Mouse (Mus musculus): ENCODE measurements around the gene Dqx1. TPM values are rescaled to one million over a fixed set of nuclear protein-coding genes. Genes with fewer than 3 reads are reported as not detected.

Gene Dqx1
- polyA plus RNA-seq, 1 experiment from 2014 or later, result 1.3 TPM

GRCm38 (mm10) chr6:83115011-83115671 lies 57.5 kb downstream of the Dqx1 start, which contains the start of gene Mogs:
TSS of gene Mogs (plus strand) at chr6:83115496.
- WGBS, result 1% methylated on average over 40 of the region's 58 CpGs
- ATAC-seq (ENCODE audit: insufficient number of reproducible peaks, insufficient read depth, low FRiP score, low TSS enrichment, low read depth), result peak; percentile 81
- H3K27ac ChIP-seq, result peak within 1 kb of the TSS; percentile 86
- peaks cover 46% of the 10 kb centered on the region for H3K4me1 ChIP-seq
- H3K4me2 ChIP-seq, result peak within 1 kb of the TSS; percentile 96
- H3K36me3 ChIP-seq, result peaks cover 37% of the 10 kb centered on the region
- H3K4me3 ChIP-seq, result peak within 1 kb of the TSS; percentile 91
- peak within 1 kb of the TSS; percentile 94 for H3K9ac ChIP-seq
- no peaks in the 10 kb centered on the region for H3K27me3 ChIP-seq
- no peaks in the 10 kb centered on the region for H3K9me3 ChIP-seq

- WGBS, result 1% methylated on average over 43 of the region's 48 CpGs
- Histone ChIP-seq H3K9me3 (no peaks in the 10 kb centered on the region), H3K4me1 (peaks cover 46% of the 10 kb centered on the region), H3K4me2 (peak overlapping the region; percentile 96), H3K9ac (peak overlapping the region; percentile 94), H3K27me3 (no peaks in the 10 kb centered on the region), H3K36me3 (peaks cover 36% of the 10 kb centered on the region), H3K4me3 (peak overlapping the region; percentile 91), H3K27ac (peak overlapping the region; percentile 86)
- ATAC-seq (ENCODE audit: insufficient number of reproducible peaks, insufficient read depth, low FRiP score, low TSS enrichment, low read depth), result peak; percentile 22; the same call in 1 of the 2 replicates
Measured at GRCm38 (mm10) chr6:83115682-83116372, 58.2 kb downstream of the Dqx1 start.

GRCm38 (mm10) chr6:83116373-83117164 lies 58.9 kb downstream of the Dqx1 start:
- Histone ChIP-seq H3K9ac (peak overlapping the region; percentile 94), H3K4me1 (peaks cover 46% of the 10 kb centered on the region), H3K9me3 (no peaks in the 10 kb centered on the region), H3K4me3 (peak overlapping the region; percentile 91), H3K4me2 (peak overlapping the region; percentile 96), H3K36me3 (peaks cover 33% of the 10 kb centered on the region), H3K27ac (peak overlapping the region; percentile 86; the same call in 1 of the 2 replicates), H3K27me3 (no peaks in the 10 kb centered on the region)
- no peak for ATAC-seq (ENCODE audit: insufficient number of reproducible peaks, insufficient read depth, low FRiP score, low TSS enrichment, low read depth)
- WGBS, result 72% methylated on average over 11 of the region's 11 CpGs

MicroRNAs within 50 kb of the gene (microRNA counts, 519-probe panel; counts per million panel counts)
- microRNA mmu-miR-3470a+mmu-miR-3470b, result 236 counts per million, percentile 44 among the panel's probes with 10 or more counts

Small RNA genes lying within 50 kb of the gene (microRNA-seq; reads per million reads assigned to microRNA genes)
- gene Mir3470a (not detected), gene Mir7040 (not detected)

Other genes starting within 250 kb of the Dqx1 start
- gene Sema4f, start 118.1 kb upstream of the Dqx1 start, polyA plus RNA-seq (2015; fragmentation: Nextera tagmentation; extraction: Ambion mirVana), result 6.5 and 7.2 TPM in 2 replicates
- gene M1ap, start 110.9 kb upstream of the Dqx1 start, polyA plus RNA-seq (2015; fragmentation: Nextera tagmentation; extraction: Ambion mirVana), result 0.25 and 0.88 TPM in 2 replicates
- 11.5 and 12.8 TPM in 2 replicates for gene Dok1, start 24.4 kb upstream of the Dqx1 start, polyA plus RNA-seq (2015; fragmentation: Nextera tagmentation; extraction: Ambion mirVana)
- 20.9 and 24.1 TPM in 2 replicates for gene Loxl3, start 23.7 kb upstream of the Dqx1 start, polyA plus RNA-seq (2015; fragmentation: Nextera tagmentation; extraction: Ambion mirVana)
- gene Aup1, start 3.3 kb upstream of the Dqx1 start, polyA plus RNA-seq (2015; fragmentation: Nextera tagmentation; extraction: Ambion mirVana), result 177 and 206 TPM in 2 replicates
- 72.6 and 75.4 TPM in 2 replicates for gene Htra2, start 2.6 kb upstream of the Dqx1 start, polyA plus RNA-seq (2015; fragmentation: Nextera tagmentation; extraction: Ambion mirVana)
- 0.31 and 0.67 TPM in 2 replicates for gene Tlx2, start 12.4 kb downstream of the Dqx1 start, polyA plus RNA-seq (2015; fragmentation: Nextera tagmentation; extraction: Ambion mirVana)
- 44.3 and 47.5 TPM in 2 replicates for gene Pcgf1, start 20.0 kb downstream of the Dqx1 start, polyA plus RNA-seq (2015; fragmentation: Nextera tagmentation; extraction: Ambion mirVana)
- 0.27 and 0.56 TPM in 2 replicates for gene Lbx2, start 28.5 kb downstream of the Dqx1 start, polyA plus RNA-seq (2015; fragmentation: Nextera tagmentation; extraction: Ambion mirVana)
- gene Ccdc142, start 43.8 kb downstream of the Dqx1 start, polyA plus RNA-seq (2015; fragmentation: Nextera tagmentation; extraction: Ambion mirVana), result 2.9 and 3.5 TPM in 2 replicates
- 3.3 and 3.5 TPM in 2 replicates for gene Gm42688, start 43.8 kb downstream of the Dqx1 start, polyA plus RNA-seq (2015; fragmentation: Nextera tagmentation; extraction: Ambion mirVana)
- gene Mrpl53, start 51.2 kb downstream of the Dqx1 start, polyA plus RNA-seq (2015; fragmentation: Nextera tagmentation; extraction: Ambion mirVana), result 137 and 151 TPM in 2 replicates
- gene Mogs, start 57.7 kb downstream of the Dqx1 start, polyA plus RNA-seq (2015; fragmentation: Nextera tagmentation; extraction: Ambion mirVana), result 45.0 and 45.6 TPM in 2 replicates
- gene Wbp1, start 63.7 kb downstream of the Dqx1 start, polyA plus RNA-seq (2015; fragmentation: Nextera tagmentation; extraction: Ambion mirVana), result 144 and 172 TPM in 2 replicates
- 13.2 and 13.9 TPM in 2 replicates for gene Ino80b, start 67.6 kb downstream of the Dqx1 start, polyA plus RNA-seq (2015; fragmentation: Nextera tagmentation; extraction: Ambion mirVana)
- 46.7 and 51.8 TPM in 2 replicates for gene Rtkn, start 77.6 kb downstream of the Dqx1 start, polyA plus RNA-seq (2015; fragmentation: Nextera tagmentation; extraction: Ambion mirVana)
- 7.1 and 7.9 TPM in 2 replicates for gene Wdr54, start 98.6 kb downstream of the Dqx1 start, polyA plus RNA-seq (2015; fragmentation: Nextera tagmentation; extraction: Ambion mirVana)
- 2.0 and 2.8 TPM in 2 replicates for gene 1700003E16Rik, start 98.6 kb downstream of the Dqx1 start, polyA plus RNA-seq (2015; fragmentation: Nextera tagmentation; extraction: Ambion mirVana)
- gene Dctn1, start 108.1 kb downstream of the Dqx1 start, polyA plus RNA-seq (2015; fragmentation: Nextera tagmentation; extraction: Ambion mirVana), result 87.7 and 90.0 TPM in 2 replicates
- gene Slc4a5, start 162.0 kb downstream of the Dqx1 start, polyA plus RNA-seq (2015; fragmentation: Nextera tagmentation; extraction: Ambion mirVana), result 0.15 and 0.20 TPM in 2 replicates

All from embryonic facial prominence, embryonic 13.5 days (tissue).